Mouse (Mus musculus): ENCODE data around the gene Trim58. TPM values are rescaled to one million over a fixed set of nuclear protein-coding genes. Genes with fewer than 3 reads are reported as not detected.
A peak's percentile ranks its signal among the peaks of the same experiment; 100 is the strongest.

The Trim58 gene
- polyA plus RNA-seq, 1 experiment: not detected

GRCm38 (mm10) chr11:58643350-58643749 lies 3.1 kb downstream of the Trim58 start:
- 16% methylated on average over 6 of the region's 6 CpGs for WGBS
- Histone ChIP-seq H3K36me3 (ENCODE audit: control insufficient read depth, insufficient read depth, low read length) (no peaks in the 10 kb centered on the region), H3K4me1 (ENCODE audit: control insufficient read depth, insufficient read depth, insufficient read length, low read length) (peaks cover 6% of the 10 kb centered on the region), H3K4me3 (ENCODE audit: low read depth, low read length) (no peak overlapping the region), H3K27ac (ENCODE audit: insufficient read depth, low read depth, low read length) (no peak overlapping the region), H3K27me3 (ENCODE audit: control insufficient read depth, insufficient read depth, low read length) (peaks cover 6% of the 10 kb centered on the region)
- TF ChIP-seq CTCF (IDR thresholded peaks at IDR 0.05; ENCODE audit: extremely low read depth, insufficient read length, insufficient replicate concordance, low read depth, low read length) (peak; percentile 83; the same call in 1 of the 2 replicates), POLR2A (IDR thresholded peaks at IDR 0.05; ENCODE audit: low read depth, low read length) (no peak)

- H3K27ac ChIP-seq (ENCODE audit: insufficient read depth, low read depth, low read length): no peak overlapping the region
- H3K27me3 ChIP-seq (ENCODE audit: control insufficient read depth, insufficient read depth, low read length): no peaks in the 10 kb centered on the region; the same call in 1 of the 2 replicates
- no peak overlapping the region for H3K4me3 ChIP-seq (ENCODE audit: low read depth, low read length)
- H3K36me3 ChIP-seq (ENCODE audit: control insufficient read depth, insufficient read depth, low read length): no peaks in the 10 kb centered on the region
- H3K4me1 ChIP-seq (ENCODE audit: control insufficient read depth, insufficient read depth, insufficient read length, low read length): no peaks in the 10 kb centered on the region
- no peak for TF ChIP-seq CTCF (IDR thresholded peaks at IDR 0.05; ENCODE audit: extremely low read depth, insufficient read length, insufficient replicate concordance, low read depth, low read length)
- TF ChIP-seq POLR2A (IDR thresholded peaks at IDR 0.05; ENCODE audit: low read depth, low read length): no peak
- 86% methylated on average over 3 of the region's 3 CpGs for WGBS
Measured at GRCm38 (mm10) chr11:58655151-58655550, 14.9 kb downstream of the Trim58 start.

GRCm38 (mm10) chr11:58658596-58658995 lies 18.3 kb downstream of the Trim58 start, which contains the start of gene Olfr322:
Gene Olfr322, plus strand, starts transcription at chr11:58658782.
- H3K27me3 ChIP-seq (ENCODE audit: control insufficient read depth, insufficient read depth, low read length): no peaks in the 10 kb centered on the region
- no peak within 1 kb of the TSS for H3K27ac ChIP-seq (ENCODE audit: insufficient read depth, low read depth, low read length)
- TF ChIP-seq CTCF (IDR thresholded peaks at IDR 0.05; ENCODE audit: extremely low read depth, insufficient read length, insufficient replicate concordance, low read depth, low read length) (no peak), POLR2A (IDR thresholded peaks at IDR 0.05; ENCODE audit: low read depth, low read length) (no peak)
- H3K36me3 ChIP-seq (ENCODE audit: control insufficient read depth, insufficient read depth, low read length): no peaks in the 10 kb centered on the region
- WGBS: 84% methylated on average over 4 of the region's 4 CpGs
- no peak within 1 kb of the TSS for H3K4me3 ChIP-seq (ENCODE audit: low read depth, low read length)
- H3K4me1 ChIP-seq (ENCODE audit: control insufficient read depth, insufficient read depth, insufficient read length, low read length): no peaks in the 10 kb centered on the region

GRCm38 (mm10) chr11:58669252-58669651 lies 29.0 kb downstream of the Trim58 start:
- no peak for TF ChIP-seq CTCF (IDR thresholded peaks at IDR 0.05; ENCODE audit: extremely low read depth, insufficient read length, insufficient replicate concordance, low read depth, low read length)
- TF ChIP-seq POLR2A (IDR thresholded peaks at IDR 0.05; ENCODE audit: low read depth, low read length): no peak
- Histone ChIP-seq H3K4me3 (ENCODE audit: low read depth, low read length) (no peak overlapping the region), H3K4me1 (ENCODE audit: control insufficient read depth, insufficient read depth, insufficient read length, low read length) (no peaks in the 10 kb centered on the region), H3K36me3 (ENCODE audit: control insufficient read depth, insufficient read depth, low read length) (no peaks in the 10 kb centered on the region), H3K27ac (ENCODE audit: insufficient read depth, low read depth, low read length) (no peak overlapping the region), H3K27me3 (ENCODE audit: control insufficient read depth, insufficient read depth, low read length) (no peaks in the 10 kb centered on the region)

- no peak for TF ChIP-seq POLR2A (IDR thresholded peaks at IDR 0.05; ENCODE audit: low read depth, low read length)
- TF ChIP-seq CTCF (IDR thresholded peaks at IDR 0.05; ENCODE audit: extremely low read depth, insufficient read length, insufficient replicate concordance, low read depth, low read length): no peak
- H3K27me3 ChIP-seq (ENCODE audit: control insufficient read depth, insufficient read depth, low read length): no peaks in the 10 kb centered on the region
- H3K36me3 ChIP-seq (ENCODE audit: control insufficient read depth, insufficient read depth, low read length): no peaks in the 10 kb centered on the region
- WGBS: 44% methylated on average over 4 of the region's 4 CpGs
- no peaks in the 10 kb centered on the region for H3K4me1 ChIP-seq (ENCODE audit: control insufficient read depth, insufficient read depth, insufficient read length, low read length)
- H3K27ac ChIP-seq (ENCODE audit: insufficient read depth, low read depth, low read length): no peak overlapping the region
- no peak overlapping the region for H3K4me3 ChIP-seq (ENCODE audit: low read depth, low read length)
Measured at GRCm38 (mm10) chr11:58671825-58672224, 31.6 kb downstream of the Trim58 start.

- no peak within 1 kb of the TSS for H3K27ac ChIP-seq (ENCODE audit: insufficient read depth, low read depth, low read length)
- WGBS: 75% methylated on average over 1 of the region's 1 CpGs
- H3K27me3 ChIP-seq (ENCODE audit: control insufficient read depth, insufficient read depth, low read length): no peaks in the 10 kb centered on the region
- no peak within 1 kb of the TSS for H3K4me3 ChIP-seq (ENCODE audit: low read depth, low read length)
- H3K36me3 ChIP-seq (ENCODE audit: control insufficient read depth, insufficient read depth, low read length): no peaks in the 10 kb centered on the region
- TF ChIP-seq POLR2A (IDR thresholded peaks at IDR 0.05; ENCODE audit: low read depth, low read length) (no peak), CTCF (IDR thresholded peaks at IDR 0.05; ENCODE audit: extremely low read depth, insufficient read length, insufficient replicate concordance, low read depth, low read length) (no peak)
- no peaks in the 10 kb centered on the region for H3K4me1 ChIP-seq (ENCODE audit: control insufficient read depth, insufficient read depth, insufficient read length, low read length)
Measured at GRCm38 (mm10) chr11:58680799-58681198, 40.5 kb downstream of the Trim58 start, which contains the start of gene Olfr320. Gene Olfr320, plus strand, starts transcription at chr11:58681099.

- no peaks in the 10 kb centered on the region for H3K27me3 ChIP-seq (ENCODE audit: control insufficient read depth, insufficient read depth, low read length)
- TF ChIP-seq CTCF (IDR thresholded peaks at IDR 0.05; ENCODE audit: extremely low read depth, insufficient read length, insufficient replicate concordance, low read depth, low read length) (no peak), POLR2A (IDR thresholded peaks at IDR 0.05; ENCODE audit: low read depth, low read length) (no peak)
Measured at GRCm38 (mm10) chr11:58698862-58699261, 58.6 kb downstream of the Trim58 start, which contains the start of gene Olfr319. Gene Olfr319, plus strand, starts transcription at chr11:58699162.

More at GRCm38 (mm10) chr11:58698862-58699261, 58.6 kb downstream of the Trim58 start, which contains the start of gene Olfr319:
- H3K4me3 ChIP-seq (ENCODE audit: low read depth, low read length): no peak within 1 kb of the TSS
- WGBS: 85% methylated on average over 3 of the region's 3 CpGs
- no peaks in the 10 kb centered on the region for H3K36me3 ChIP-seq (ENCODE audit: control insufficient read depth, insufficient read depth, low read length)
- no peak within 1 kb of the TSS for H3K27ac ChIP-seq (ENCODE audit: insufficient read depth, low read depth, low read length)
- H3K4me1 ChIP-seq (ENCODE audit: control insufficient read depth, insufficient read depth, insufficient read length, low read length): no peaks in the 10 kb centered on the region

Other genes with a start within 250 kb of the Trim58 start
- gene 1810065E05Rik, start 219.4 kb upstream of the Trim58 start, polyA plus RNA-seq (2012; rRNA removed): 0.63 and 1.0 TPM in 2 replicates
- not detected in 2 replicates for gene Gm12253, start 207.9 kb upstream of the Trim58 start, polyA plus RNA-seq (2012; rRNA removed)
- gene Lypd9, start 187.5 kb upstream of the Trim58 start, polyA plus RNA-seq (2012; rRNA removed): not detected in 2 replicates
- not detected in 2 replicates for gene Olfr30, start 178.2 kb upstream of the Trim58 start, polyA plus RNA-seq (2012; rRNA removed)
- gene Olfr332, start 147.9 kb upstream of the Trim58 start, polyA plus RNA-seq (2012; rRNA removed): not detected in 2 replicates
- not detected in 2 replicates for gene Olfr331, start 137.9 kb upstream of the Trim58 start, polyA plus RNA-seq (2012; rRNA removed)
- gene Olfr330, start 105.6 kb upstream of the Trim58 start, polyA plus RNA-seq (2012; rRNA removed): not detected in 2 replicates
- not detected in 2 replicates for gene Olfr329-ps, start 94.0 kb upstream of the Trim58 start, polyA plus RNA-seq (2012; rRNA removed)
- gene Olfr328, start 84.8 kb upstream of the Trim58 start, polyA plus RNA-seq (2012; rRNA removed): not detected in 2 replicates
- not detected in 2 replicates for gene Olfr224, start 69.9 kb upstream of the Trim58 start, polyA plus RNA-seq (2012; rRNA removed)
- not detected in 2 replicates for gene Olfr325, start 62.7 kb upstream of the Trim58 start, polyA plus RNA-seq (2012; rRNA removed)
- gene Olfr324, start 45.4 kb upstream of the Trim58 start, polyA plus RNA-seq (2012; rRNA removed): not detected in 2 replicates
- gene 2210407C18Rik, start 24.4 kb upstream of the Trim58 start, polyA plus RNA-seq (2012; rRNA removed): 32.8 and 181 TPM in 2 replicates
- gene Olfr323, start 10.0 kb upstream of the Trim58 start, polyA plus RNA-seq (2012; rRNA removed): not detected in 2 replicates
- gene Olfr322, start 18.3 kb downstream of the Trim58 start, polyA plus RNA-seq (2012; rRNA removed): not detected in 2 replicates
- not detected in 2 replicates for gene Olfr320, start 40.6 kb downstream of the Trim58 start, polyA plus RNA-seq (2012; rRNA removed)
- gene Olfr319, start 58.7 kb downstream of the Trim58 start, polyA plus RNA-seq (2012; rRNA removed): not detected in 2 replicates
- not detected in 2 replicates for gene Olfr318, start 83.5 kb downstream of the Trim58 start, polyA plus RNA-seq (2012; rRNA removed)
- gene Olfr317, start 98.7 kb downstream of the Trim58 start, polyA plus RNA-seq (2012; rRNA removed): not detected in 2 replicates
- gene Olfr316, start 112.3 kb downstream of the Trim58 start, polyA plus RNA-seq (2012; rRNA removed): not detected in 2 replicates
- not detected in 2 replicates for gene Olfr315, start 132.7 kb downstream of the Trim58 start, polyA plus RNA-seq (2012; rRNA removed)
- gene Olfr314, start 142.5 kb downstream of the Trim58 start, polyA plus RNA-seq (2012; rRNA removed): not detected in 2 replicates
- gene Fam183b, start 161.5 kb downstream of the Trim58 start, polyA plus RNA-seq (2012; rRNA removed): 1.6 and 3.0 TPM in 2 replicates
- not detected in 2 replicates for gene Olfr313, start 174.5 kb downstream of the Trim58 start, polyA plus RNA-seq (2012; rRNA removed)
- not detected in 2 replicates for gene Olfr312, start 188.8 kb downstream of the Trim58 start, polyA plus RNA-seq (2012; rRNA removed)
- gene Olfr311, start 198.8 kb downstream of the Trim58 start, polyA plus RNA-seq (2012; rRNA removed): not detected in 2 replicates
- 0.29 and 0.57 TPM in 2 replicates for gene Gm12258, start 206.7 kb downstream of the Trim58 start, polyA plus RNA-seq (2012; rRNA removed)
- gene 2810021J22Rik, start 226.8 kb downstream of the Trim58 start, polyA plus RNA-seq (2012; rRNA removed): 0.57 and 1.0 TPM in 2 replicates